Mouse (Mus musculus) intestine, postnatal 0 days (tissue): Measurements from ENCODE around the gene Pigq. TPM values are rescaled to one million over a fixed set of nuclear protein-coding genes. Genes with fewer than 3 reads are reported as not detected.

Experiments used
- ATAC-seq: fragments of 200-750 bp; cut with Nextera tagmentation; 2 replicates; pipeline ENCODE4 v1.8.0; 2017; ENCODE audit warnings: mild to moderate bottlenecking, moderate TSS enrichment, moderate library complexity
- H3K27ac ChIP-seq: fragments of 300-500 bp; sonication (generic); 2 replicates; pipeline ENCODE4 v1.5.1; 2014; ENCODE audit warnings: mild to moderate bottlenecking, low read depth, low read length, moderate library complexity
- H3K27me3 ChIP-seq: fragments of 300-500 bp; sonication (generic); replicated peaks from 2 replicates; pipeline ENCODE4 v1.6.1; 2014; ENCODE audit warnings: low read length, mixed read lengths; ENCODE audit not compliant: control insufficient read depth, insufficient read depth
- H3K36me3 ChIP-seq: fragments of 300-500 bp; sonication (generic); 2 replicates; pipeline ENCODE4 v1.6.1; 2014; ENCODE audit warnings: mild to moderate bottlenecking, moderate library complexity; ENCODE audit not compliant: control insufficient read depth, insufficient read depth
- H3K4me1 ChIP-seq: fragments of 300-500 bp; sonication (generic); replicated peaks from 2 replicates; pipeline ENCODE4 v1.6.1; 2014; ENCODE audit warnings: antibody characterized with exemption, low read length, mixed read lengths; ENCODE audit not compliant: control insufficient read depth, insufficient read depth
- H3K4me2 ChIP-seq: fragments of 300-500 bp; sonication (generic); replicated peaks from 2 replicates; pipeline ENCODE4 v1.6.1; 2014; ENCODE audit warnings: low read depth, mild to moderate bottlenecking, moderate library complexity
- H3K4me3 ChIP-seq: fragments of 300-500 bp; sonication (generic); 2 replicates; pipeline ENCODE4 v1.5.1; 2014; ENCODE audit warnings: low read depth, low read length
- H3K9ac ChIP-seq: fragments of 300-500 bp; sonication (generic); 2 replicates; pipeline ENCODE4 v1.6.1; 2014; ENCODE audit warnings: mild to moderate bottlenecking, low read depth, low read length
- H3K9me3 ChIP-seq: fragments of 300-500 bp; sonication (generic); 2 replicates; pipeline ENCODE4 v1.6.1; 2016; ENCODE audit warnings: mixed run types; ENCODE audit not compliant: control insufficient read depth
- CTCF ChIP-seq: sonication (generic); IDR thresholded peaks from 2 replicates; pipeline ENCODE4 v1.5.1; 2016; ENCODE audit warnings: low read depth, mild to moderate bottlenecking, control low read depth, antibody characterized with exemption, moderate library complexity
- WGBS: fragments of 180-500 bp; shearing (Covaris S2); extraction: QIAGEN DNeasy Blood & Tissue Kit; methylation state at CpG from one replicate; pipeline ENCODE4 v1.1.7; 2014; 5-methylcytosine and 5-hydroxymethylcytosine counted together
- polyA plus RNA-seq: library from polyadenylated mRNA; unstranded; fragments of >200 nt; fragmentation: Nextera tagmentation; extraction: Ambion mirVana; gene quantifications from 2 replicates; pipeline ENCODE4 v1.2.1, GENCODE M21; 2015

The Pigq gene
- polyA plus RNA-seq, 1 experiment from 2014 or later: 34.9 TPM

GRCm38 (mm10) chr17:25877741-25878610, 66.8 kb downstream of the Pigq start:
- WGBS: 93% methylated on average over 32 of the region's 32 CpGs
- TF ChIP-seq CTCF: no peak
- Histone ChIP-seq H3K9me3 (no peaks in the 10 kb centered on the region), H3K4me3 (no peak overlapping the region), H3K36me3 (peaks cover 21% of the 10 kb centered on the region), H3K9ac (no peak overlapping the region), H3K4me1 (peaks cover 6% of the 10 kb centered on the region; the same call in 1 of the 2 replicates), H3K27me3 (no peaks in the 10 kb centered on the region), H3K27ac (no peak overlapping the region), H3K4me2 (no peak overlapping the region)
- no peak for ATAC-seq

GRCm38 (mm10) chr17:25877025-25877424, 67.7 kb downstream of the Pigq start:
- no peaks in the 10 kb centered on the region for H3K9me3 ChIP-seq
- H3K9ac ChIP-seq: no peak overlapping the region; the same call in 1 of the 2 replicates
- H3K4me2 ChIP-seq: no peak overlapping the region
- ATAC-seq: no peak
- peaks cover 15% of the 10 kb centered on the region for H3K36me3 ChIP-seq
- TF ChIP-seq CTCF: no peak
- no peak overlapping the region for H3K4me3 ChIP-seq
- H3K4me1 ChIP-seq: peaks cover 6% of the 10 kb centered on the region; the same call in 1 of the 2 replicates
- H3K27ac ChIP-seq: no peak overlapping the region
- no peaks in the 10 kb centered on the region for H3K27me3 ChIP-seq
- 86% methylated on average over 3 of the region's 3 CpGs for WGBS

Other genes with a start within 250 kb of the Pigq start
- gene Gng13, start 227.8 kb downstream of the Pigq start, polyA plus RNA-seq: 0.92 and 0.95 TPM in 2 replicates
- 4.3 and 6.1 TPM in 2 replicates for gene Chtf18, start 217.5 kb downstream of the Pigq start, polyA plus RNA-seq
- 6.7 and 7.2 TPM in 2 replicates for gene Rpusd1, start 217.3 kb downstream of the Pigq start, polyA plus RNA-seq
- gene Mslnl, start 208.9 kb downstream of the Pigq start, polyA plus RNA-seq: not detected in 2 replicates
- gene Msln, start 190.6 kb downstream of the Pigq start, polyA plus RNA-seq: 48.2 and 57.0 TPM in 2 replicates
- 20.2 and 21.7 TPM in 2 replicates for gene Narfl, start 171.2 kb downstream of the Pigq start, polyA plus RNA-seq
- 28.2 and 31.4 TPM in 2 replicates for gene Haghl, start 159.3 kb downstream of the Pigq start, polyA plus RNA-seq
- gene Ccdc78, start 158.4 kb downstream of the Pigq start, polyA plus RNA-seq: 0.09 and 0.18 TPM in 2 replicates
- gene Fam173a, start 152.0 kb downstream of the Pigq start, polyA plus RNA-seq: 127 and 129 TPM in 2 replicates
- not detected in 2 replicates for gene AC134908.4, start 149.3 kb downstream of the Pigq start, polyA plus RNA-seq
- gene Metrn, start 147.8 kb downstream of the Pigq start, polyA plus RNA-seq: 21.4 and 23.5 TPM in 2 replicates
- 1.1 and 1.5 TPM in 2 replicates for gene Fbxl16, start 135.9 kb downstream of the Pigq start, polyA plus RNA-seq
- 9.6 and 10.2 TPM in 2 replicates for gene Wdr24, start 121.3 kb downstream of the Pigq start, polyA plus RNA-seq
- 22.7 and 23.0 TPM in 2 replicates for gene Jmjd8, start 116.1 kb downstream of the Pigq start, polyA plus RNA-seq
- gene Stub1, start 111.5 kb downstream of the Pigq start, polyA plus RNA-seq: 245 and 246 TPM in 2 replicates
- 1.4 and 1.9 TPM in 2 replicates for gene Rhbdl1, start 107.6 kb downstream of the Pigq start, polyA plus RNA-seq
- 0.54 and 0.90 TPM in 2 replicates for gene Gm20683, start 103.2 kb downstream of the Pigq start, polyA plus RNA-seq
- 18.1 and 20.4 TPM in 2 replicates for gene Rhot2, start 100.1 kb downstream of the Pigq start, polyA plus RNA-seq
- 2.5 and 2.9 TPM in 2 replicates for gene Wdr90, start 83.4 kb downstream of the Pigq start, polyA plus RNA-seq
- gene Mcrip2, start 76.2 kb downstream of the Pigq start, polyA plus RNA-seq: 51.0 and 55.9 TPM in 2 replicates
- gene Mettl26, start 69.9 kb downstream of the Pigq start, polyA plus RNA-seq: 46.6 and 51.7 TPM in 2 replicates
- 0.14 and 0.27 TPM in 2 replicates for gene Wfikkn1, start 64.1 kb downstream of the Pigq start, polyA plus RNA-seq
- gene Rab40c, start 25.2 kb downstream of the Pigq start, polyA plus RNA-seq: 15.8 and 16.9 TPM in 2 replicates
- not detected in 2 replicates for gene Nhlrc4, start within 50 bp of the Pigq start, polyA plus RNA-seq
- 0.05 and 0.09 TPM in 2 replicates for gene A930017K11Rik, start 7.6 kb upstream of the Pigq start, polyA plus RNA-seq
- 29.5 and 37.4 TPM in 2 replicates for gene Capn15, start 40.9 kb upstream of the Pigq start, polyA plus RNA-seq
- gene Rab11fip3, start 124.6 kb upstream of the Pigq start, polyA plus RNA-seq: 32.3 and 37.5 TPM in 2 replicates
- 36.2 and 37.4 TPM in 2 replicates for gene Decr2, start 145.4 kb upstream of the Pigq start, polyA plus RNA-seq
- 18.5 and 20.4 TPM in 2 replicates for gene Nme4, start 150.7 kb upstream of the Pigq start, polyA plus RNA-seq
- 26.5 TPM in 2 replicates for gene Tmem8, start 168.4 kb upstream of the Pigq start, polyA plus RNA-seq
- gene Mrpl28, start 178.6 kb upstream of the Pigq start, polyA plus RNA-seq: 142 and 143 TPM in 2 replicates
- gene Axin1, start 193.8 kb upstream of the Pigq start, polyA plus RNA-seq: 9.3 and 9.6 TPM in 2 replicates